Mouse (Mus musculus): ENCODE measurements around the gene Pten.

- TF ChIP-seq CTCF (conservative IDR thresholded peaks at IDR 0.05 in 1 of 2, IDR thresholded peaks at IDR 0.05 in 1 of 2; ENCODE audit: low read depth in 2 of 2, low read length in 2 of 2), result no peak
- TF ChIP-seq MEF2A (IDR thresholded peaks at IDR 0.05; ENCODE audit: borderline replicate concordance, low read depth, low read length), result no peak
- no peak for TF ChIP-seq POLR2A (IDR thresholded peaks at IDR 0.05; ENCODE audit: low read depth, low read length)
- no peak for TF ChIP-seq SIN3A (IDR thresholded peaks at IDR 0.05; ENCODE audit: low read length)
- TF ChIP-seq CHD2 (IDR thresholded peaks at IDR 0.05; ENCODE audit: low read length), result no peak
- no peak for TF ChIP-seq NELFE (IDR thresholded peaks at IDR 0.05; ENCODE audit: low read depth, low read length)
- TF ChIP-seq UBTF (IDR thresholded peaks at IDR 0.05; ENCODE audit: low read depth, low read length), result no peak
- no peak for TF ChIP-seq HCFC1 (IDR thresholded peaks at IDR 0.05; ENCODE audit: low read depth, low read length)
- TF ChIP-seq ELF1 (IDR thresholded peaks at IDR 0.05; ENCODE audit: low read depth, low read length), result no peak
- TF ChIP-seq GABPA (IDR thresholded peaks at IDR 0.05; ENCODE audit: insufficient replicate concordance, low read depth, low read length), result no peak
- TF ChIP-seq RAD21 (IDR thresholded peaks at IDR 0.05; ENCODE audit: low read depth, low read length), result no peak
- TF ChIP-seq ZNF384 (IDR thresholded peaks at IDR 0.05; ENCODE audit: low read depth, low read length), result no peak
Measured at GRCm38 (mm10) chr19:32866765-32867164, 109.5 kb downstream of the Pten start.
